Mouse (Mus musculus): ENCODE measurements around the gene Olfr583. TPM values are rescaled to one million over a fixed set of nuclear protein-coding genes. Genes with fewer than 3 reads are reported as not detected.

Olfr583 gene
- total RNA-seq (2014; rRNA removed; ENCODE audit: low replicate concordance) (not detected in 2 replicates), polyA plus RNA-seq (2015; fragmentation: Nextera tagmentation; extraction: Ambion mirVana) (not detected in 2 replicates)

DNA sequence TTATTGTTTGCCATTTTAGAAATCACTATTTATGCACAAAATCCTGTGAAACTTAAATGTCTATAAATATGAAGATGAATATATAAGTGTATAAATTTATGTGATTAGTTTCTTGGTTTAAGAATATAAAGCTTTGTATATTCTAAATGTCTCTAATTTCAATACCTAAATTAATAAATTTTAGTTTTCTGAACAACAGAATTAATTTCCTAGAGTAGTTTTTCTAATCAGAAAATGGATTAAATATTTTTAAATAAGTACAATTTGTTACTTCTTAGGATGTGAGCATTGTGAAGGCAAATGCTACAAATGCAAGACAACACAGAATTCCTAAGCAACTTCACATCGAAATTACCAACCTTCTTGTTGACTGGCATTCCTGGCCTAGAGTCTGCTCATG is at the start of gene Olfr583:
Gene Olfr583 (plus strand): TSS at position 301 of the 400 bp plus-strand sequence.
- Histone ChIP-seq H3K27ac (ENCODE audit: low read depth) (no peak within 1 kb of the TSS), H3K4me3 (ENCODE audit: low read depth, low read length) (no peak within 1 kb of the TSS)

DNA sequence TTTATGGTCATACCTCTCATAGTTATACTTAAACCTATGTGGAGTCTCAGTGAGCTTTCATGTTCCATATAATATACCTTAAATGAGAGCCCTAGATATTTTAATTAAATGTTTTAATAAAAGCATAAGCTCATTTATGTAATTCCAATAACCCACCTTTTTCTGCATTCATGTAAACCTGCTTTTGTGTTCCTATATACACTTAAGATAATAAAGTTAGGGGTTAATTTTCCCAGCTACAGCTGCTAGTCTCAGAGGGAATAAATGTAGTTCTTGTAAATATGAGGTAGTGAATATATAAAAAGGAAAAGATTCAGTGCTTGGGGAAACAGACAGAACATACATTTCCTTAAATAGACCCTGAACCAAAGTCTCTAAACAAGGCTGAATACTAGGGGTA is 13.4 kb upstream of the Olfr583 start, which contains the start of gene Olfr582:
Gene Olfr582 (plus strand): TSS at position 301 of the 400 bp plus-strand sequence.
- Histone ChIP-seq H3K27ac (ENCODE audit: low read depth) (no peak within 1 kb of the TSS), H3K27me3 (ENCODE audit: control insufficient read depth, insufficient read depth, low read length) (no peaks in the 10 kb centered on the region), H3K4me2 (ENCODE audit: low read depth, low read length) (no peak within 1 kb of the TSS), H3K36me3 (replicated peaks; ENCODE audit: control insufficient read depth, insufficient read depth, low read length) (no peaks in the 10 kb centered on the region), H3K4me3 (ENCODE audit: low read depth, low read length) (no peak within 1 kb of the TSS), H3K4me1 (ENCODE audit: control insufficient read depth, insufficient read depth) (no peaks in the 10 kb centered on the region), H3K9ac (replicated peaks; ENCODE audit: low read depth, low read length) (no peak within 1 kb of the TSS), H3K9me3 (replicated peaks; ENCODE audit: control insufficient read depth, low read length) (no peaks in the 10 kb centered on the region)
- DNase-seq (ENCODE audit: low spot score) (no peak), ATAC-seq (ENCODE audit: insufficient read depth, low read depth) (no peak)
- TF ChIP-seq EP300 (IDR thresholded peaks at IDR 0.05; ENCODE audit: low read depth), result no peak
- no peak for TF ChIP-seq CTCF (IDR thresholded peaks at IDR 0.05; ENCODE audit: low read depth)

More for the DNA sequence above, at the start of gene Olfr583:
- Histone ChIP-seq H3K9me3 (replicated peaks; ENCODE audit: control insufficient read depth, low read length) (no peaks in the 10 kb centered on the region), H3K27me3 (ENCODE audit: control insufficient read depth, insufficient read depth, low read length) (no peaks in the 10 kb centered on the region), H3K9ac (replicated peaks; ENCODE audit: low read depth, low read length) (no peak within 1 kb of the TSS), H3K4me1 (ENCODE audit: control insufficient read depth, insufficient read depth) (no peaks in the 10 kb centered on the region), H3K36me3 (replicated peaks; ENCODE audit: control insufficient read depth, insufficient read depth, low read length) (no peaks in the 10 kb centered on the region), H3K4me2 (ENCODE audit: low read depth, low read length) (no peak within 1 kb of the TSS)
- WGBS, result 75% methylated on average over 1 of the region's 1 CpGs
- TF ChIP-seq EP300 (IDR thresholded peaks at IDR 0.05; ENCODE audit: low read depth), result no peak
- TF ChIP-seq CTCF (IDR thresholded peaks at IDR 0.05; ENCODE audit: low read depth), result no peak
- DNase-seq (ENCODE audit: low spot score), result no peak
- ATAC-seq (ENCODE audit: insufficient read depth, low read depth), result no peak

DNA sequence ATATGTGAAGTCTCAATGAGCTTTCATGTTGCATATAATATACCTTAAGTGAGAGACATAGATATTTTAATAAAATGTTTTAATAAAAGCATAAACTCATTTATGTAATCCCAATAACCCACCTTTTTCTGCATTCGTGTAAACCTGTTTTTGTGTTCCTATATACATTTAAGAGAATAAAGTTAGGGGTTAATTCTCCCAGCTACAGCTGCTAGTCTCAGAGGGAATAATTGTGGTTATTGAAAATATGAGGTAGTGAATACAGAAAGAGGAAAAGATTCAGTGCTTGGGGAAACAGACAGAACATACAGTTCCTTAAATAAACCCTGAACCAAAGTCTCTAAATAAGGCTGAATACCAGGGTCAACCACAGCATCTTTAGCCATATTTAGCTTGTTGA is 30.5 kb downstream of the Olfr583 start, which contains the start of gene Olfr584:
Gene Olfr584 (plus strand): TSS at position 301 of the 400 bp plus-strand sequence.
- Histone ChIP-seq H3K4me2 (ENCODE audit: low read depth, low read length) (no peak within 1 kb of the TSS), H3K9me3 (replicated peaks; ENCODE audit: control insufficient read depth, low read length) (no peaks in the 10 kb centered on the region), H3K27ac (ENCODE audit: low read depth) (no peak within 1 kb of the TSS), H3K9ac (replicated peaks; ENCODE audit: low read depth, low read length) (no peak within 1 kb of the TSS), H3K27me3 (ENCODE audit: control insufficient read depth, insufficient read depth, low read length) (no peaks in the 10 kb centered on the region), H3K4me3 (ENCODE audit: low read depth, low read length) (no peak within 1 kb of the TSS), H3K36me3 (replicated peaks; ENCODE audit: control insufficient read depth, insufficient read depth, low read length) (no peaks in the 10 kb centered on the region), H3K4me1 (ENCODE audit: control insufficient read depth, insufficient read depth) (no peaks in the 10 kb centered on the region)
- 82% methylated on average over 1 of the region's 1 CpGs for WGBS
- ATAC-seq (ENCODE audit: insufficient read depth, low read depth), result no peak
- no peak for DNase-seq (ENCODE audit: low spot score)
- TF ChIP-seq CTCF (IDR thresholded peaks at IDR 0.05; ENCODE audit: low read depth) (no peak), EP300 (IDR thresholded peaks at IDR 0.05; ENCODE audit: low read depth) (no peak)

DNA sequence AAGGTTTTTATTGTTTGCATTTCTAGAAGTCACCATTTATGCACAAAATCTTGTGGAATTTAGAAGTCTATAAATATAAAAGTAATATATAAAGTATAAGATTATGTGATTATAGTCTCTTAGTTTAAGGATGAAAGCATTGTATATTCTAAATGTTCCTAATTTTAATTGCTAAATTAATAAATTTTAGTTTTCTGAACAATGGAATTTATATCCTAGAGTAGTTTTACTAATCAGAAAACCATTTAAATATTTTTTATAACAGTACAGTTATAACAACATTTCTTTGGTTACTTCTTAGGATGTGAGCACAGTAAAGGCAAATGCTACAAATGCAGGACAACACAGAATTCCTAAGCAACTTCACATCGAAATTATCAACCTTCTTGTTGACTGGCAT is 46.3 kb downstream of the Olfr583 start, which contains the start of gene Olfr585:
Gene Olfr585 (plus strand): TSS at position 301 of the 400 bp plus-strand sequence.
- ATAC-seq (ENCODE audit: insufficient read depth, low read depth), result no peak
- Histone ChIP-seq H3K4me1 (ENCODE audit: control insufficient read depth, insufficient read depth) (no peaks in the 10 kb centered on the region), H3K9me3 (replicated peaks; ENCODE audit: control insufficient read depth, low read length) (no peaks in the 10 kb centered on the region), H3K27me3 (ENCODE audit: control insufficient read depth, insufficient read depth, low read length) (no peaks in the 10 kb centered on the region), H3K4me3 (ENCODE audit: low read depth, low read length) (no peak within 1 kb of the TSS), H3K4me2 (ENCODE audit: low read depth, low read length) (no peak within 1 kb of the TSS), H3K27ac (ENCODE audit: low read depth) (no peak within 1 kb of the TSS), H3K9ac (replicated peaks; ENCODE audit: low read depth, low read length) (no peak within 1 kb of the TSS), H3K36me3 (replicated peaks; ENCODE audit: control insufficient read depth, insufficient read depth, low read length) (no peaks in the 10 kb centered on the region)
- no peak for TF ChIP-seq CTCF (IDR thresholded peaks at IDR 0.05; ENCODE audit: low read depth)
- TF ChIP-seq EP300 (IDR thresholded peaks at IDR 0.05; ENCODE audit: low read depth), result no peak
- 67% methylated on average over 1 of the region's 1 CpGs for WGBS
- no peak for DNase-seq (ENCODE audit: low spot score)

Other genes starting within 250 kb of the Olfr583 start
- not detected in 2 replicates for gene Olfr564, start 247.8 kb upstream of the Olfr583 start, total RNA-seq (2014; rRNA removed; ENCODE audit: low replicate concordance)
- not detected in 2 replicates for gene Olfr564, start 247.8 kb upstream of the Olfr583 start, polyA plus RNA-seq (2015; fragmentation: Nextera tagmentation; extraction: Ambion mirVana)
- not detected in 2 replicates for gene Olfr566, start 192.5 kb upstream of the Olfr583 start, total RNA-seq (2014; rRNA removed; ENCODE audit: low replicate concordance)
- not detected in 2 replicates for gene Olfr566, start 192.5 kb upstream of the Olfr583 start, polyA plus RNA-seq (2015; fragmentation: Nextera tagmentation; extraction: Ambion mirVana)
- gene Olfr568, start 174.2 kb upstream of the Olfr583 start, total RNA-seq (2014; rRNA removed; ENCODE audit: low replicate concordance), result not detected in 2 replicates
- not detected in 2 replicates for gene Olfr568, start 174.2 kb upstream of the Olfr583 start, polyA plus RNA-seq (2015; fragmentation: Nextera tagmentation; extraction: Ambion mirVana)
- gene Olfr569, start 160.4 kb upstream of the Olfr583 start, total RNA-seq (2014; rRNA removed; ENCODE audit: low replicate concordance), result not detected in 2 replicates
- not detected in 2 replicates for gene Olfr569, start 160.4 kb upstream of the Olfr583 start, polyA plus RNA-seq (2015; fragmentation: Nextera tagmentation; extraction: Ambion mirVana)
- gene Olfr570, start 156.7 kb upstream of the Olfr583 start, total RNA-seq (2014; rRNA removed; ENCODE audit: low replicate concordance), result not detected in 2 replicates
- not detected in 2 replicates for gene Olfr570, start 156.7 kb upstream of the Olfr583 start, polyA plus RNA-seq (2015; fragmentation: Nextera tagmentation; extraction: Ambion mirVana)
- gene Olfr571, start 133.8 kb upstream of the Olfr583 start, total RNA-seq (2014; rRNA removed; ENCODE audit: low replicate concordance), result not detected in 2 replicates
- gene Olfr571, start 133.8 kb upstream of the Olfr583 start, polyA plus RNA-seq (2015; fragmentation: Nextera tagmentation; extraction: Ambion mirVana), result not detected in 2 replicates
- gene Olfr572, start 126.9 kb upstream of the Olfr583 start, total RNA-seq (2014; rRNA removed; ENCODE audit: low replicate concordance), result not detected in 2 replicates
- gene Olfr572, start 126.9 kb upstream of the Olfr583 start, polyA plus RNA-seq (2015; fragmentation: Nextera tagmentation; extraction: Ambion mirVana), result not detected in 2 replicates
- gene Olfr573-ps1, start 108.7 kb upstream of the Olfr583 start, total RNA-seq (2014; rRNA removed; ENCODE audit: low replicate concordance), result not detected in 2 replicates
- not detected in 2 replicates for gene Olfr573-ps1, start 108.7 kb upstream of the Olfr583 start, polyA plus RNA-seq (2015; fragmentation: Nextera tagmentation; extraction: Ambion mirVana)
- gene Olfr574, start 102.8 kb upstream of the Olfr583 start, total RNA-seq (2014; rRNA removed; ENCODE audit: low replicate concordance), result not detected in 2 replicates
- gene Olfr574, start 102.8 kb upstream of the Olfr583 start, polyA plus RNA-seq (2015; fragmentation: Nextera tagmentation; extraction: Ambion mirVana), result not detected in 2 replicates
- not detected in 2 replicates for gene Olfr575, start 92.5 kb upstream of the Olfr583 start, total RNA-seq (2014; rRNA removed; ENCODE audit: low replicate concordance)
- not detected in 2 replicates for gene Olfr575, start 92.5 kb upstream of the Olfr583 start, polyA plus RNA-seq (2015; fragmentation: Nextera tagmentation; extraction: Ambion mirVana)
- gene Olfr576, start 88.6 kb upstream of the Olfr583 start, total RNA-seq (2014; rRNA removed; ENCODE audit: low replicate concordance), result not detected in 2 replicates
- not detected in 2 replicates for gene Olfr576, start 88.6 kb upstream of the Olfr583 start, polyA plus RNA-seq (2015; fragmentation: Nextera tagmentation; extraction: Ambion mirVana)
- not detected in 2 replicates for gene Olfr577, start 75.4 kb upstream of the Olfr583 start, total RNA-seq (2014; rRNA removed; ENCODE audit: low replicate concordance)
- not detected in 2 replicates for gene Olfr577, start 75.4 kb upstream of the Olfr583 start, polyA plus RNA-seq (2015; fragmentation: Nextera tagmentation; extraction: Ambion mirVana)
- gene Olfr578, start 62.0 kb upstream of the Olfr583 start, total RNA-seq (2014; rRNA removed; ENCODE audit: low replicate concordance), result not detected in 2 replicates
- gene Olfr578, start 62.0 kb upstream of the Olfr583 start, polyA plus RNA-seq (2015; fragmentation: Nextera tagmentation; extraction: Ambion mirVana), result not detected in 2 replicates
- not detected in 2 replicates for gene Olfr582, start 13.3 kb upstream of the Olfr583 start, total RNA-seq (2014; rRNA removed; ENCODE audit: low replicate concordance)
- not detected in 2 replicates for gene Olfr582, start 13.3 kb upstream of the Olfr583 start, polyA plus RNA-seq (2015; fragmentation: Nextera tagmentation; extraction: Ambion mirVana)
- not detected in 2 replicates for gene Olfr584, start 30.6 kb downstream of the Olfr583 start, total RNA-seq (2014; rRNA removed; ENCODE audit: low replicate concordance)
- gene Olfr584, start 30.6 kb downstream of the Olfr583 start, polyA plus RNA-seq (2015; fragmentation: Nextera tagmentation; extraction: Ambion mirVana), result not detected in 2 replicates
- gene Olfr585, start 46.4 kb downstream of the Olfr583 start, total RNA-seq (2014; rRNA removed; ENCODE audit: low replicate concordance), result not detected in 2 replicates
- gene Olfr585, start 46.4 kb downstream of the Olfr583 start, polyA plus RNA-seq (2015; fragmentation: Nextera tagmentation; extraction: Ambion mirVana), result not detected in 2 replicates
- gene Olfr586, start 74.3 kb downstream of the Olfr583 start, total RNA-seq (2014; rRNA removed; ENCODE audit: low replicate concordance), result not detected in 2 replicates
- gene Olfr586, start 74.3 kb downstream of the Olfr583 start, polyA plus RNA-seq (2015; fragmentation: Nextera tagmentation; extraction: Ambion mirVana), result not detected in 2 replicates
- gene Olfr588-ps1, start 89.6 kb downstream of the Olfr583 start, total RNA-seq (2014; rRNA removed; ENCODE audit: low replicate concordance), result not detected in 2 replicates
- gene Olfr588-ps1, start 89.6 kb downstream of the Olfr583 start, polyA plus RNA-seq (2015; fragmentation: Nextera tagmentation; extraction: Ambion mirVana), result not detected in 2 replicates
- gene Olfr589, start 105.1 kb downstream of the Olfr583 start, total RNA-seq (2014; rRNA removed; ENCODE audit: low replicate concordance), result not detected in 2 replicates
- not detected in 2 replicates for gene Olfr589, start 105.1 kb downstream of the Olfr583 start, polyA plus RNA-seq (2015; fragmentation: Nextera tagmentation; extraction: Ambion mirVana)
- gene Olfr591, start 127.0 kb downstream of the Olfr583 start, total RNA-seq (2014; rRNA removed; ENCODE audit: low replicate concordance), result not detected in 2 replicates
- not detected in 2 replicates for gene Olfr591, start 127.0 kb downstream of the Olfr583 start, polyA plus RNA-seq (2015; fragmentation: Nextera tagmentation; extraction: Ambion mirVana)
- not detected in 2 replicates for gene Olfr592, start 133.5 kb downstream of the Olfr583 start, total RNA-seq (2014; rRNA removed; ENCODE audit: low replicate concordance)
- gene Olfr592, start 133.5 kb downstream of the Olfr583 start, polyA plus RNA-seq (2015; fragmentation: Nextera tagmentation; extraction: Ambion mirVana), result not detected in 2 replicates
- not detected in 2 replicates for gene Olfr593, start 160.6 kb downstream of the Olfr583 start, total RNA-seq (2014; rRNA removed; ENCODE audit: low replicate concordance)
- not detected in 2 replicates for gene Olfr593, start 160.6 kb downstream of the Olfr583 start, polyA plus RNA-seq (2015; fragmentation: Nextera tagmentation; extraction: Ambion mirVana)
- gene Olfr594, start 165.7 kb downstream of the Olfr583 start, total RNA-seq (2014; rRNA removed; ENCODE audit: low replicate concordance), result not detected in 2 replicates
- gene Olfr594, start 165.7 kb downstream of the Olfr583 start, polyA plus RNA-seq (2015; fragmentation: Nextera tagmentation; extraction: Ambion mirVana), result not detected in 2 replicates
- gene Usp17ld, start 201.2 kb downstream of the Olfr583 start, total RNA-seq (2014; rRNA removed; ENCODE audit: low replicate concordance), result not detected in 2 replicates
- gene Usp17ld, start 201.2 kb downstream of the Olfr583 start, polyA plus RNA-seq (2015; fragmentation: Nextera tagmentation; extraction: Ambion mirVana), result not detected in 2 replicates

Measured in heart, postnatal 0 days (tissue).